Mouse (Mus musculus): ENCODE results near the gene Atl1. TPM values are rescaled to one million over a fixed set of nuclear protein-coding genes. Genes with fewer than 3 reads are reported as not detected.

Atl1 gene
- polyA plus RNA-seq, 1 experiment, result 10.2 TPM

- Histone ChIP-seq H3K36me3 (ENCODE audit: control insufficient read depth, insufficient read depth, low read length, poor library complexity, severe bottlenecking) (no peaks in the 10 kb centered on the region; the same call in none of the 2 replicates), H3K9me3 (replicated peaks; ENCODE audit: control insufficient read depth, insufficient read depth, low read length, poor library complexity, severe bottlenecking) (no peaks in the 10 kb centered on the region), H3K4me3 (ENCODE audit: low read depth, low read length) (no peak overlapping the region), H3K27ac (ENCODE audit: insufficient read depth, low read length) (no peak overlapping the region), H3K27me3 (ENCODE audit: control insufficient read depth, insufficient read depth, low read length, poor library complexity, severe bottlenecking) (no peaks in the 10 kb centered on the region), H3K9ac (ENCODE audit: low read depth, poor library complexity, severe bottlenecking) (no peak overlapping the region), H3K4me1 (ENCODE audit: control insufficient read depth, insufficient read depth, low read length) (no peaks in the 10 kb centered on the region)
- TF ChIP-seq CTCF (IDR thresholded peaks at IDR 0.05; ENCODE audit: low read depth, low read length) (no peak), POLR2A (IDR thresholded peaks at IDR 0.05; ENCODE audit: insufficient read depth, low read length) (no peak), EP300 (IDR thresholded peaks at IDR 0.05; ENCODE audit: insufficient read depth, low read depth, low read length) (no peak)
These were observed 40.1 kb upstream of the Atl1 start for GRCm38 (mm10) chr12:69852288-69852687.

- TF ChIP-seq CTCF (IDR thresholded peaks at IDR 0.05; ENCODE audit: low read depth, low read length), result no peak
- no peak for TF ChIP-seq POLR2A (IDR thresholded peaks at IDR 0.05; ENCODE audit: insufficient read depth, low read length)
- TF ChIP-seq EP300 (IDR thresholded peaks at IDR 0.05; ENCODE audit: insufficient read depth, low read depth, low read length), result no peak
These were observed 39.0 kb upstream of the Atl1 start for GRCm38 (mm10) chr12:69853387-69853786.

GRCm38 (mm10) chr12:69853942-69854341 is 38.5 kb upstream of the Atl1 start:
- no peaks in the 10 kb centered on the region for H3K4me1 ChIP-seq (ENCODE audit: control insufficient read depth, insufficient read depth, low read length)
- no peak overlapping the region for H3K9ac ChIP-seq (ENCODE audit: low read depth, poor library complexity, severe bottlenecking)
- H3K27me3 ChIP-seq (ENCODE audit: control insufficient read depth, insufficient read depth, low read length, poor library complexity, severe bottlenecking), result no peaks in the 10 kb centered on the region
- no peak overlapping the region for H3K4me3 ChIP-seq (ENCODE audit: low read depth, low read length)
- H3K27ac ChIP-seq (ENCODE audit: insufficient read depth, low read length), result no peak overlapping the region
- TF ChIP-seq CTCF (IDR thresholded peaks at IDR 0.05; ENCODE audit: low read depth, low read length) (no peak), POLR2A (IDR thresholded peaks at IDR 0.05; ENCODE audit: insufficient read depth, low read length) (no peak), EP300 (IDR thresholded peaks at IDR 0.05; ENCODE audit: insufficient read depth, low read depth, low read length) (no peak)
- no peaks in the 10 kb centered on the region for H3K9me3 ChIP-seq (replicated peaks; ENCODE audit: control insufficient read depth, insufficient read depth, low read length, poor library complexity, severe bottlenecking)
- no peaks in the 10 kb centered on the region; the same call in none of the 2 replicates for H3K36me3 ChIP-seq (ENCODE audit: control insufficient read depth, insufficient read depth, low read length, poor library complexity, severe bottlenecking)

More at GRCm38 (mm10) chr12:69853387-69853786, 39.0 kb upstream of the Atl1 start:
- Histone ChIP-seq H3K27ac (ENCODE audit: insufficient read depth, low read length) (peak overlapping the region; percentile 11; the same call in 1 of the 2 replicates), H3K9me3 (replicated peaks; ENCODE audit: control insufficient read depth, insufficient read depth, low read length, poor library complexity, severe bottlenecking) (no peaks in the 10 kb centered on the region), H3K4me3 (ENCODE audit: low read depth, low read length) (no peak overlapping the region), H3K9ac (ENCODE audit: low read depth, poor library complexity, severe bottlenecking) (no peak overlapping the region), H3K27me3 (ENCODE audit: control insufficient read depth, insufficient read depth, low read length, poor library complexity, severe bottlenecking) (no peaks in the 10 kb centered on the region), H3K4me1 (ENCODE audit: control insufficient read depth, insufficient read depth, low read length) (no peaks in the 10 kb centered on the region), H3K36me3 (ENCODE audit: control insufficient read depth, insufficient read depth, low read length, poor library complexity, severe bottlenecking) (no peaks in the 10 kb centered on the region; the same call in none of the 2 replicates)

GRCm38 (mm10) chr12:69855641-69856300 is 36.6 kb upstream of the Atl1 start:
- Histone ChIP-seq H3K4me3 (ENCODE audit: low read depth, low read length) (no peak overlapping the region), H3K27ac (ENCODE audit: insufficient read depth, low read length) (no peak overlapping the region), H3K9me3 (replicated peaks; ENCODE audit: control insufficient read depth, insufficient read depth, low read length, poor library complexity, severe bottlenecking) (no peaks in the 10 kb centered on the region), H3K9ac (ENCODE audit: low read depth, poor library complexity, severe bottlenecking) (no peak overlapping the region), H3K27me3 (ENCODE audit: control insufficient read depth, insufficient read depth, low read length, poor library complexity, severe bottlenecking) (no peaks in the 10 kb centered on the region), H3K36me3 (ENCODE audit: control insufficient read depth, insufficient read depth, low read length, poor library complexity, severe bottlenecking) (no peaks in the 10 kb centered on the region; the same call in none of the 2 replicates), H3K4me1 (ENCODE audit: control insufficient read depth, insufficient read depth, low read length) (no peaks in the 10 kb centered on the region)
- TF ChIP-seq POLR2A (IDR thresholded peaks at IDR 0.05; ENCODE audit: insufficient read depth, low read length) (no peak), EP300 (IDR thresholded peaks at IDR 0.05; ENCODE audit: insufficient read depth, low read depth, low read length) (no peak), CTCF (IDR thresholded peaks at IDR 0.05; ENCODE audit: low read depth, low read length) (no peak)

GRCm38 (mm10) chr12:69856398-69856797 is 36.0 kb upstream of the Atl1 start:
- H3K4me1 ChIP-seq (ENCODE audit: control insufficient read depth, insufficient read depth, low read length), result no peaks in the 10 kb centered on the region
- H3K9ac ChIP-seq (ENCODE audit: low read depth, poor library complexity, severe bottlenecking), result no peak overlapping the region
- H3K9me3 ChIP-seq (replicated peaks; ENCODE audit: control insufficient read depth, insufficient read depth, low read length, poor library complexity, severe bottlenecking), result no peaks in the 10 kb centered on the region
- no peaks in the 10 kb centered on the region; the same call in none of the 2 replicates for H3K36me3 ChIP-seq (ENCODE audit: control insufficient read depth, insufficient read depth, low read length, poor library complexity, severe bottlenecking)
- no peak overlapping the region for H3K27ac ChIP-seq (ENCODE audit: insufficient read depth, low read length)
- TF ChIP-seq EP300 (IDR thresholded peaks at IDR 0.05; ENCODE audit: insufficient read depth, low read depth, low read length) (no peak), POLR2A (IDR thresholded peaks at IDR 0.05; ENCODE audit: insufficient read depth, low read length) (no peak), CTCF (IDR thresholded peaks at IDR 0.05; ENCODE audit: low read depth, low read length) (no peak)
- no peak overlapping the region for H3K4me3 ChIP-seq (ENCODE audit: low read depth, low read length)
- no peaks in the 10 kb centered on the region for H3K27me3 ChIP-seq (ENCODE audit: control insufficient read depth, insufficient read depth, low read length, poor library complexity, severe bottlenecking)

GRCm38 (mm10) chr12:69857597-69857996 is 34.8 kb upstream of the Atl1 start:
- H3K27me3 ChIP-seq (ENCODE audit: control insufficient read depth, insufficient read depth, low read length, poor library complexity, severe bottlenecking), result no peaks in the 10 kb centered on the region
- no peaks in the 10 kb centered on the region for H3K4me1 ChIP-seq (ENCODE audit: control insufficient read depth, insufficient read depth, low read length)
- no peak overlapping the region for H3K4me3 ChIP-seq (ENCODE audit: low read depth, low read length)
- no peak overlapping the region for H3K9ac ChIP-seq (ENCODE audit: low read depth, poor library complexity, severe bottlenecking)
- no peak for TF ChIP-seq EP300 (IDR thresholded peaks at IDR 0.05; ENCODE audit: insufficient read depth, low read depth, low read length)
- TF ChIP-seq POLR2A (IDR thresholded peaks at IDR 0.05; ENCODE audit: insufficient read depth, low read length), result no peak
- no peak for TF ChIP-seq CTCF (IDR thresholded peaks at IDR 0.05; ENCODE audit: low read depth, low read length)
- no peaks in the 10 kb centered on the region for H3K9me3 ChIP-seq (replicated peaks; ENCODE audit: control insufficient read depth, insufficient read depth, low read length, poor library complexity, severe bottlenecking)
- no peaks in the 10 kb centered on the region; the same call in none of the 2 replicates for H3K36me3 ChIP-seq (ENCODE audit: control insufficient read depth, insufficient read depth, low read length, poor library complexity, severe bottlenecking)
- no peak overlapping the region for H3K27ac ChIP-seq (ENCODE audit: insufficient read depth, low read length)

All from ES-Bruce4 (cell line).